Mouse (Mus musculus): ENCODE results near the gene Zfp534.
"Not testable (repeated sequence)": the region's sequence is repeated elsewhere in the genome, so short reads cannot be mapped to it uniquely, and the experiment has no call there.

DNA sequence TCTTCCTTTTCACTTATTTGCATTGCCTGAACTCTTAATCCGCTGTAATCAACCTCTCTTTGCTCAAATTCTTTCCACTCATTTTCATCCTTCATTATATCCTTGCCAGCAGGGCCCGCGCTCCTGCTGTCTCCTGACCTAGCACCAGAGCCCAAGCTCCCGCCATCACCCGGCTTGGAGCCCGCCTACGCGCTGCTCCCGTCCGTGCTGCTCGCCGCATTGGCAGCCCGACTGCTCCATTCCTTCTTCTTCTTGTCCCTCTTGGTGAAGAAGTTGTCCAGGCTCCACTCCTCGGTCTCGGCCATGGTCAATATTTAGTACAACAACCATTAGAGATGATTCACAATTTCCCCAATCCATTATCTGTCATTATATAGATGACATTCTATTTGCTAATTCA lies 43.9 kb upstream of the Zfp534 start:
- not testable (repeated sequence) for TF ChIP-seq GATA1 (IDR thresholded peaks at IDR 0.05; ENCODE audit: borderline replicate concordance, low read length); FLI1 (IDR thresholded peaks at IDR 0.05; ENCODE audit: low read length)

Data from megakaryocyte, embryonic 14.5 days (primary cell).